Mouse (Mus musculus) liver, embryonic 12.5 days (tissue): Measurements from ENCODE around the gene Gbf1. TPM values are rescaled to one million over a fixed set of nuclear protein-coding genes. Genes with fewer than 3 reads are reported as not detected.

Experiments
- ATAC-seq: fragments of 200-750 bp; cut with Nextera tagmentation; 2 replicates; pipeline ENCODE4 v1.8.0; 2017; ENCODE audit warnings: moderate number of reproducible peaks, mild to moderate bottlenecking, moderate library complexity
- H3K27ac ChIP-seq: fragments of 300-500 bp; sonication (generic); 2 replicates; pipeline ENCODE4 v1.5.1; 2016; ENCODE audit warnings: mild to moderate bottlenecking
- H3K27me3 ChIP-seq: fragments of 300-500 bp; sonication (generic); replicated peaks from 2 replicates; pipeline ENCODE4 v1.6.1; 2016; ENCODE audit warnings: mild to moderate bottlenecking, moderate library complexity
- H3K36me3 ChIP-seq: fragments of 300-500 bp; sonication (generic); 2 replicates; pipeline ENCODE4 v1.6.1; 2016; ENCODE audit warnings: mild to moderate bottlenecking, moderate library complexity
- H3K4me1 ChIP-seq: fragments of 300-500 bp; sonication (generic); 2 replicates; pipeline ENCODE4 v1.6.1; 2016
- H3K4me2 ChIP-seq: fragments of 300-500 bp; sonication (generic); 2 replicates; pipeline ENCODE4 v1.6.1; 2016; ENCODE audit warnings: mild to moderate bottlenecking, moderate library complexity
- H3K4me3 ChIP-seq: fragments of 300-500 bp; sonication (generic); 2 replicates; pipeline ENCODE4 v1.5.1; 2016; ENCODE audit warnings: mild to moderate bottlenecking, moderate library complexity
- H3K9ac ChIP-seq: fragments of 300-500 bp; sonication (generic); 2 replicates; pipeline ENCODE4 v1.6.1; 2016; ENCODE audit warnings: mild to moderate bottlenecking, moderate library complexity
- H3K9me3 ChIP-seq: fragments of 300-500 bp; sonication (generic); replicated peaks from 2 replicates; pipeline ENCODE4 v1.6.1; 2016; ENCODE audit warnings: mild to moderate bottlenecking, moderate library complexity
- WGBS: fragments of 180-500 bp; shearing (Covaris S2); methylation state at CpG from one replicate; pipeline ENCODE4 v1.1.7; 2016; ENCODE audit not compliant: insufficient replicate concordance; 5-methylcytosine and 5-hydroxymethylcytosine counted together
- polyA plus RNA-seq: library from polyadenylated mRNA; unstranded; fragments of >200 nt; fragmentation: Nextera tagmentation; extraction: Ambion mirVana; gene quantifications from 2 replicates; pipeline ENCODE4 v1.2.1, GENCODE M21; 2016

Gbf1 gene
- polyA plus RNA-seq, 1 experiment from 2014 or later: 30.6 TPM

DNA sequence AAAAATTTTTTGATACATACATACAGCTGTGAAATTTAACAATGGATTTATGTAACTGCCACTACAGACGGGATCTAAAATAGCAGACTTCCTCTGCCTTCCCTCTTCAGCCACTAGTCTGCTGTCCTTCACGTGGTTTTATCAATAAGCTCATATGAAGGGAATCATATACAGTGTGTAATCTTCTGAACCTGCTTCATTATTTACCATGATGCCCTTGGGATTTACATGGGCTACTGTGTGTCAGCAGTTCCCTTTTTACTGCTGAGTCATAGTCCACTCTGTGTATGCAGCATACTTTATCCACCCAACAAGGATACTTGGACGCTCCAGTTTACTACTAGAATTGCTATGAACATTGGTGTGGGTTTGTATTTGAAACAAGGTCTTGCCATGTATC lies 75.0 kb downstream of the Gbf1 start:
- peaks cover 5% of the 10 kb centered on the region; the same call in 1 of the 2 replicates for H3K36me3 ChIP-seq
- 74% methylated on average over 3 of the region's 3 CpGs for WGBS
- no peaks in the 10 kb centered on the region for H3K9me3 ChIP-seq
- H3K4me1 ChIP-seq: peaks cover 8% of the 10 kb centered on the region
- no peak overlapping the region for H3K9ac ChIP-seq
- H3K4me2 ChIP-seq: no peak overlapping the region
- no peaks in the 10 kb centered on the region for H3K27me3 ChIP-seq
- H3K4me3 ChIP-seq: no peak overlapping the region
- ATAC-seq: peak; percentile 52; the same call in 1 of the 2 replicates
- no peak overlapping the region for H3K27ac ChIP-seq

GRCm38 (mm10) chr19:46234450-46234849 lies 82.1 kb downstream of the Gbf1 start:
- H3K9me3 ChIP-seq: no peaks in the 10 kb centered on the region
- no peaks in the 10 kb centered on the region for H3K27me3 ChIP-seq
- peaks cover 7% of the 10 kb centered on the region; the same call in 1 of the 2 replicates for H3K36me3 ChIP-seq
- no peak overlapping the region for H3K4me2 ChIP-seq
- no peak overlapping the region for H3K27ac ChIP-seq
- H3K4me3 ChIP-seq: no peak overlapping the region
- H3K9ac ChIP-seq: no peak overlapping the region
- ATAC-seq: no peak
- 85% methylated on average over 2 of the region's 2 CpGs for WGBS
- H3K4me1 ChIP-seq: no peaks in the 10 kb centered on the region

- no peak overlapping the region for H3K27ac ChIP-seq
- no peaks in the 10 kb centered on the region for H3K27me3 ChIP-seq
- H3K4me3 ChIP-seq: no peak overlapping the region
- no peak overlapping the region for H3K9ac ChIP-seq
- H3K36me3 ChIP-seq: peaks cover 12% of the 10 kb centered on the region; the same call in 1 of the 2 replicates
- no peaks in the 10 kb centered on the region for H3K9me3 ChIP-seq
- no peaks in the 10 kb centered on the region for H3K4me1 ChIP-seq
- 62% methylated on average over 5 of the region's 5 CpGs for WGBS
- no peak for ATAC-seq
- H3K4me2 ChIP-seq: no peak overlapping the region
Observed at GRCm38 (mm10) chr19:46236658-46237057, 84.3 kb downstream of the Gbf1 start.

- no peak overlapping the region for H3K4me3 ChIP-seq
- 38% methylated on average over 2 of the region's 2 CpGs for WGBS
- peaks cover 10% of the 10 kb centered on the region; the same call in 1 of the 2 replicates for H3K36me3 ChIP-seq
- H3K9me3 ChIP-seq: no peaks in the 10 kb centered on the region
- no peak overlapping the region for H3K4me2 ChIP-seq
- H3K9ac ChIP-seq: no peak overlapping the region
- peaks cover 10% of the 10 kb centered on the region for H3K4me1 ChIP-seq
- H3K27me3 ChIP-seq: no peaks in the 10 kb centered on the region
- no peak for ATAC-seq
- no peak overlapping the region for H3K27ac ChIP-seq
Observed at GRCm38 (mm10) chr19:46240246-46240645, 87.9 kb downstream of the Gbf1 start.

GRCm38 (mm10) chr19:46242416-46242815 lies 90.1 kb downstream of the Gbf1 start:
- H3K36me3 ChIP-seq: peaks cover 17% of the 10 kb centered on the region
- H3K9ac ChIP-seq: no peak overlapping the region
- ATAC-seq: 0 out of 2 replicates have a peak, but pooled peaks have one; percentile 37
- 29% methylated on average over 5 of the region's 5 CpGs for WGBS
- no peaks in the 10 kb centered on the region for H3K9me3 ChIP-seq
- no peaks in the 10 kb centered on the region for H3K27me3 ChIP-seq
- H3K27ac ChIP-seq: no peak overlapping the region
- H3K4me1 ChIP-seq: peaks cover 10% of the 10 kb centered on the region
- no peak overlapping the region for H3K4me2 ChIP-seq
- no peak overlapping the region for H3K4me3 ChIP-seq

DNA sequence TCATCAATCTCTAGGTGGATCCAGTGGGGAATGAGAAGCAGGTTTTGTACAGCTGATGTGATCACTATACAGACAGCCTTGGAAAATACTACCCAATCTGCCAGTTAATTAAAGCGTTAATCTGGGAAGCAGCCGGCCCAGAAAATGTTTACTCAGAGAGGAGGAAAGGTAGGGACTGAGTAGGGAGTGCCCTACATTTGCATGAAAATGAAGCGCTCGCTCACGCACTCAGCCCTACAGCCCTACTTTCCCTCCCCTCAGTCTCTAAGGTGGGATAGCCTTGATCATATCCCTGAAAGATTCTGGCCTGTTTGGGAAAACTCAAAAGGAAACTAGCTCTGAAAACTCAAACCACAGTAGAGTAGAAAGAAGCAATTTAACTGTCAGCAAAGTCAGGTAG lies 92.3 kb downstream of the Gbf1 start:
- Histone ChIP-seq H3K27me3 (no peaks in the 10 kb centered on the region), H3K4me1 (peaks cover 10% of the 10 kb centered on the region), H3K27ac (no peak overlapping the region), H3K9me3 (no peaks in the 10 kb centered on the region), H3K4me3 (no peak overlapping the region), H3K36me3 (peaks cover 29% of the 10 kb centered on the region), H3K9ac (no peak overlapping the region), H3K4me2 (no peak overlapping the region)
- ATAC-seq: no peak
- 66% methylated on average over 5 of the region's 5 CpGs for WGBS

DNA sequence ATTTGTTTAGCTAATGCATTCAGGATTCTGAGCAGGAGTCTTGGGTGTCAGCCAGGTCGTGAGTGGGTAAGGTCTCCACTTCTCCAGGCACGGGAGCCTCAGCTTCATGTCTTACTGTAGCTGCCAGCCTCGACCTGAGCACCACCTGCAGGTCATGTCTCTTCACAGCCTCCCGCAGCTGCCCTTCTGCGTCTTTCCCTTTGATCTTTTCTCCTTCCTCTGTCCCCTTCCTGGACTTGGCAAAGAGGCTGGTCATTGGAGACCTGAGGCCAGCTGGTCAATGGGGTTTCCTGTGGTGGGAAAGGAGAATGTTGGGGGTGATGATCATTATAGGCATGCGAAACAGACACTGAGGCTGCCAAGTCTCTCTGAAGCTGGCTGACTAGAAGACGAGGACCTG lies 96.7 kb downstream of the Gbf1 start:
- no peak overlapping the region for H3K27ac ChIP-seq
- no peak overlapping the region for H3K4me2 ChIP-seq
- H3K4me3 ChIP-seq: no peak overlapping the region
- no peaks in the 10 kb centered on the region for H3K9me3 ChIP-seq
- ATAC-seq: no peak
- 47% methylated on average over 7 of the region's 7 CpGs for WGBS
- H3K4me1 ChIP-seq: no peaks in the 10 kb centered on the region
- H3K9ac ChIP-seq: no peak overlapping the region
- no peaks in the 10 kb centered on the region for H3K27me3 ChIP-seq
- H3K36me3 ChIP-seq: peaks cover 35% of the 10 kb centered on the region

DNA sequence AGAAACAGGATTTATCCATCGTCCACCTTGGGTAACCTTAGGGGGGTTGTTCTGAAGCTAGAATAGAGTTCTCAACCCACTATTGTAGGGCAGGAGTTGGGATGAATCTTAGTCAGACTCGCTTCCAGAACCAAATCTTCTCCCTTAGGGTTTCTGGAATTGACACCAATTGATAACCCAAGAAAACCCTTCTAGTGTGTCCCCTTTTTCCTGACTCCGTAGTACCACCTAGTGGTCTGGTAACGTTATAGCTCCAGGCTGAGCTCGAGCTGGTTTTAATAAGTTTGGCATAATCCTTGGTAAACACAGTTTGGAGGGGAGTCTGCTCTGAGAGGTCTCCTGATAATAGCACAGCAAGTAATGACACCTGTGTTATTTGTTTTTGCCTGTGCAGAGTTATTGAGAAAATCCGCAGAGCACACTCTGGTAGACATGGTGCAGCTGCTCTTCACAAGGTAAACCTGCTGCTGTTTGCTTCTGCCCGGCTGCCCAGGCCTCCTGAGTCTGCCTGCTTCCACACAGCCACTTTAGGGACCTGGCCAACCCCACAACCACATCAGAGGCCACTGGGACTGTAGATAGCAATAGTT lies 101.9 kb downstream of the Gbf1 start:
- Histone ChIP-seq H3K9me3 (no peaks in the 10 kb centered on the region), H3K4me2 (no peak overlapping the region), H3K27me3 (no peaks in the 10 kb centered on the region), H3K4me3 (no peak overlapping the region), H3K27ac (no peak overlapping the region), H3K36me3 (peaks cover 44% of the 10 kb centered on the region), H3K4me1 (no peaks in the 10 kb centered on the region), H3K9ac (no peak overlapping the region)
- 44% methylated on average over 7 of the region's 7 CpGs for WGBS
- ATAC-seq: no peak

DNA sequence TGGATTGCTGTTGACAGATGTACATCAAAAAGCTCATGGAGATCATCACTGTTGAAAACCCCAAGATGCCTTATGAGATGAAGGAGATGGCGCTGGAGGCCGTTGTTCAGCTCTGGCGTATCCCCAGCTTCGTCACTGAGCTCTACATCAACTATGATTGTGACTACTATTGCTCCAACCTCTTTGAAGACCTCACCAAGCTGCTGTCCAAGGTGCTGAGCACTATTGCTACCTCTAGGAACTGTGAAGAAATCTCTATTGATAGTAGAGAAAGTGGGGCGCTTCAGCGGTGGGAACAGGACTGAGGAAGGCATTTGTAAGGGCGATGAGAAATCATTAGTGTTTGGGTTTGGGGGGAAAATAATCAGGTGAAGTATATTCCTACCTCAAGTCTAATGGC lies 112.5 kb downstream of the Gbf1 start:
- Histone ChIP-seq H3K36me3 (peaks cover 100% of the 10 kb centered on the region), H3K4me1 (no peaks in the 10 kb centered on the region), H3K4me2 (no peak overlapping the region), H3K9me3 (no peaks in the 10 kb centered on the region), H3K27ac (no peak overlapping the region), H3K4me3 (no peak overlapping the region), H3K9ac (no peak overlapping the region), H3K27me3 (no peaks in the 10 kb centered on the region)
- ATAC-seq: no peak
- WGBS: 78% methylated on average over 7 of the region's 7 CpGs

DNA sequence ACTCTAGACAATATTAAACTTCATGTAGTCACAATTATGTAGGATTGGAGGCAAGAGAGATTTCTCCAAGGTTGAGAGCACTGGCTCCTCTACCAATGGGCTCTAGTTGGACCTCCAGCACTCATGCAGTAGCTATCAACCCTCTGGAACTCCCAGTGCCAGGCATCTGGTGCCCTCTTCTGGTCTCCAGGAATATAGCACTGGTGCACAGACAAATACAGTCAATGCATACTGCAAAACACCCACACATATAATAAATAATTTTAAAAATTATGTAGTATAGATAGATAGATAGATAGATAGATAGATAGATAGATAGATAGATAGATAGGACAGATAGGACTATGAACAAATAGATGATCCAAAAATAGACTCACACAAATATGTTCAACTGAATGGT lies 123.0 kb downstream of the Gbf1 start:
- Histone ChIP-seq H3K4me2 (no peak overlapping the region), H3K4me3 (no peak overlapping the region), H3K27ac (no peak overlapping the region), H3K27me3 (no peaks in the 10 kb centered on the region), H3K36me3 (peaks cover 66% of the 10 kb centered on the region), H3K9me3 (no peaks in the 10 kb centered on the region), H3K9ac (no peak overlapping the region), H3K4me1 (no peaks in the 10 kb centered on the region)
- no peak for ATAC-seq

GRCm38 (mm10) chr19:46282081-46282849 lies 130.0 kb downstream of the Gbf1 start:
- WGBS: 87% methylated on average over 11 of the region's 11 CpGs
- Histone ChIP-seq H3K36me3 (peaks cover 76% of the 10 kb centered on the region), H3K27ac (no peak overlapping the region), H3K9ac (no peak overlapping the region), H3K4me1 (no peaks in the 10 kb centered on the region), H3K27me3 (no peaks in the 10 kb centered on the region), H3K4me2 (no peak overlapping the region), H3K9me3 (no peaks in the 10 kb centered on the region), H3K4me3 (no peak overlapping the region)
- ATAC-seq: no peak

DNA sequence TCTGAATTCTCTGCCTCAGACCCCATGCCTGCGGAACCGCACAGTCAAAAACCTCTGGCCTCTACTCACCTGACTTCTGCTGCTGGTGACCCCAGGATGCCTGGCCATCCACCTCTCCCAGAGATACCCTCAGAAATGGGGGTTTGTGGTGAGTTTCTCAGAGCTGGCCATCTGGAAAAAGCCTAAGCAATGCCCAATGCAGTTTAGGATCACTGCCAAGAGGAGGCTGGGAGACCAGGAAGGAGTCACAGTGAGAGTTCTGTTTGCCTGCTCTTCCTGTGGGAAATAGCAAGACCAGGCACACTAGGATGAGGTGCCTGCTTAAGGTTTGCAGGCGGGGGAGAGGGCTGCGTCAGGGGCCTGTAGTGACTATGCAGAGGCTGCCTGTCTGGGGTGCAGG lies 132.4 kb downstream of the Gbf1 start:
- peaks cover 69% of the 10 kb centered on the region for H3K36me3 ChIP-seq
- no peak for ATAC-seq
- WGBS: 78% methylated on average over 4 of the region's 4 CpGs

More for the DNA sequence above, 132.4 kb downstream of the Gbf1 start:
- Histone ChIP-seq H3K27me3 (no peaks in the 10 kb centered on the region; the same call in 1 of the 2 replicates), H3K4me2 (no peak overlapping the region), H3K27ac (no peak overlapping the region), H3K4me1 (no peaks in the 10 kb centered on the region), H3K9ac (no peak overlapping the region), H3K4me3 (no peak overlapping the region), H3K9me3 (no peaks in the 10 kb centered on the region)
